Mouse (Mus musculus): ENCODE data around the gene Actr1a. TPM values are rescaled to one million over a fixed set of nuclear protein-coding genes. Genes with fewer than 3 reads are reported as not detected.

Actr1a gene
- total and polyA plus RNA-seq, 2 experiments from 2014 or later = 295 to 321 TPM

- WGBS = 18% methylated on average over 25 of the region's 25 CpGs
- Histone ChIP-seq H3K4me1 (ENCODE audit: insufficient read depth, low read length) (no peaks in the 10 kb centered on the region), H3K4me2 (ENCODE audit: low read depth, low read length) (peak overlapping the region; percentile 90), H3K9me3 (ENCODE audit: low read length) (no peaks in the 10 kb centered on the region), H3K9ac (replicated peaks; ENCODE audit: low read length) (peak overlapping the region; percentile 70), H3K27ac (no peak overlapping the region), H3K36me3 (ENCODE audit: insufficient read depth, low read length) (no peaks in the 10 kb centered on the region), H3K4me3 (ENCODE audit: low read length) (peak overlapping the region; percentile 65), H3K27me3 (ENCODE audit: insufficient read depth, low read length) (no peaks in the 10 kb centered on the region)
- ATAC-seq (no peak), DNase-seq (ENCODE audit: low spot score) (no peak)
- TF ChIP-seq CTCF (IDR thresholded peaks at IDR 0.05; ENCODE audit: low read depth) = no peak
Observed at GRCm38 (mm10) chr19:46357344-46358280, 37.9 kb downstream of the Actr1a start.

- no peaks in the 10 kb centered on the region for H3K9me3 ChIP-seq (ENCODE audit: low read length)
- H3K4me3 ChIP-seq (ENCODE audit: low read length) = peak overlapping the region; percentile 65
- H3K4me1 ChIP-seq (ENCODE audit: insufficient read depth, low read length) = no peaks in the 10 kb centered on the region
- no peaks in the 10 kb centered on the region for H3K36me3 ChIP-seq (ENCODE audit: insufficient read depth, low read length)
- DNase-seq (ENCODE audit: low spot score) = peak; percentile 96
- H3K27me3 ChIP-seq (ENCODE audit: insufficient read depth, low read length) = no peaks in the 10 kb centered on the region
- ATAC-seq = peak; percentile 93
- H3K9ac ChIP-seq (replicated peaks; ENCODE audit: low read length) = peak overlapping the region; percentile 70
- peak overlapping the region; percentile 90 for H3K4me2 ChIP-seq (ENCODE audit: low read depth, low read length)
- WGBS = under 1% methylated on average over 29 of the region's 29 CpGs
- TF ChIP-seq CTCF (IDR thresholded peaks at IDR 0.05; ENCODE audit: low read depth) = no peak
- peak overlapping the region; percentile 56; the same call in 1 of the 2 replicates for H3K27ac ChIP-seq
Observed at GRCm38 (mm10) chr19:46356701-46357138, 38.8 kb downstream of the Actr1a start.

- Histone ChIP-seq H3K4me2 (ENCODE audit: low read depth, low read length) (peak within 1 kb of the TSS; percentile 91), H3K36me3 (ENCODE audit: insufficient read depth, low read length) (no peaks in the 10 kb centered on the region), H3K9me3 (ENCODE audit: low read length) (no peaks in the 10 kb centered on the region), H3K27me3 (ENCODE audit: insufficient read depth, low read length) (no peaks in the 10 kb centered on the region), H3K9ac (replicated peaks; ENCODE audit: low read length) (peak within 1 kb of the TSS; percentile 87), H3K4me3 (ENCODE audit: low read length) (peak within 1 kb of the TSS; percentile 67), H3K4me1 (ENCODE audit: insufficient read depth, low read length) (no peaks in the 10 kb centered on the region; the same call in 1 of the 2 replicates), H3K27ac (peak within 1 kb of the TSS; percentile 94)
- DNase-seq (ENCODE audit: low spot score) (no peak), ATAC-seq (no peak)
- 53% methylated on average over 10 of the region's 10 CpGs for WGBS
- TF ChIP-seq CTCF (IDR thresholded peaks at IDR 0.05; ENCODE audit: low read depth) = no peak
Observed at GRCm38 (mm10) chr19:46350168-46350932, 45.2 kb downstream of the Actr1a start, which contains the start of gene 2310034G01Rik. Gene 2310034G01Rik, minus strand, starts transcription at chr19:46350302.

- DNase-seq (ENCODE audit: low spot score) (no peak), ATAC-seq (0 out of 2 replicates have a peak, but pooled peaks have one; percentile 2)
- Histone ChIP-seq H3K9me3 (ENCODE audit: low read length) (no peaks in the 10 kb centered on the region), H3K4me1 (ENCODE audit: insufficient read depth, low read length) (no peaks in the 10 kb centered on the region; the same call in 1 of the 2 replicates), H3K4me2 (ENCODE audit: low read depth, low read length) (peak overlapping the region; percentile 91), H3K9ac (replicated peaks; ENCODE audit: low read length) (peak overlapping the region; percentile 87), H3K36me3 (ENCODE audit: insufficient read depth, low read length) (no peaks in the 10 kb centered on the region), H3K27ac (peak overlapping the region; percentile 94; the same call in 1 of the 2 replicates), H3K4me3 (ENCODE audit: low read length) (peak overlapping the region; percentile 67), H3K27me3 (ENCODE audit: insufficient read depth, low read length) (no peaks in the 10 kb centered on the region)
- TF ChIP-seq CTCF (IDR thresholded peaks at IDR 0.05; ENCODE audit: low read depth) = no peak
- 29% methylated on average over 6 of the region's 6 CpGs for whole genome bisulfite sequencing
Observed at GRCm38 (mm10) chr19:46349550-46349949, 46.0 kb downstream of the Actr1a start.

- ATAC-seq (peak; percentile 96), DNase-seq (ENCODE audit: low spot score) (peak; percentile 96)
- Histone ChIP-seq H3K27me3 (ENCODE audit: insufficient read depth, low read length) (no peaks in the 10 kb centered on the region), H3K27ac (peak overlapping the region; percentile 94), H3K4me3 (ENCODE audit: low read length) (peak overlapping the region; percentile 67), H3K4me2 (ENCODE audit: low read depth, low read length) (peak overlapping the region; percentile 91), H3K4me1 (ENCODE audit: insufficient read depth, low read length) (no peaks in the 10 kb centered on the region; the same call in 1 of the 2 replicates), H3K9ac (replicated peaks; ENCODE audit: low read length) (peak overlapping the region; percentile 87), H3K36me3 (ENCODE audit: insufficient read depth, low read length) (no peaks in the 10 kb centered on the region), H3K9me3 (ENCODE audit: low read length) (no peaks in the 10 kb centered on the region)
- peak; percentile 22; the same call in 1 of the 2 replicates for TF ChIP-seq CTCF (IDR thresholded peaks at IDR 0.05; ENCODE audit: low read depth)
- WGBS = under 1% methylated on average over 75 of the region's 78 CpGs
Observed at GRCm38 (mm10) chr19:46348761-46349458, 46.6 kb downstream of the Actr1a start.

Measured in hindbrain, postnatal 0 days (tissue).